Mouse (Mus musculus): Measurements from ENCODE around the gene Sycn.

Sycn gene

DNA sequence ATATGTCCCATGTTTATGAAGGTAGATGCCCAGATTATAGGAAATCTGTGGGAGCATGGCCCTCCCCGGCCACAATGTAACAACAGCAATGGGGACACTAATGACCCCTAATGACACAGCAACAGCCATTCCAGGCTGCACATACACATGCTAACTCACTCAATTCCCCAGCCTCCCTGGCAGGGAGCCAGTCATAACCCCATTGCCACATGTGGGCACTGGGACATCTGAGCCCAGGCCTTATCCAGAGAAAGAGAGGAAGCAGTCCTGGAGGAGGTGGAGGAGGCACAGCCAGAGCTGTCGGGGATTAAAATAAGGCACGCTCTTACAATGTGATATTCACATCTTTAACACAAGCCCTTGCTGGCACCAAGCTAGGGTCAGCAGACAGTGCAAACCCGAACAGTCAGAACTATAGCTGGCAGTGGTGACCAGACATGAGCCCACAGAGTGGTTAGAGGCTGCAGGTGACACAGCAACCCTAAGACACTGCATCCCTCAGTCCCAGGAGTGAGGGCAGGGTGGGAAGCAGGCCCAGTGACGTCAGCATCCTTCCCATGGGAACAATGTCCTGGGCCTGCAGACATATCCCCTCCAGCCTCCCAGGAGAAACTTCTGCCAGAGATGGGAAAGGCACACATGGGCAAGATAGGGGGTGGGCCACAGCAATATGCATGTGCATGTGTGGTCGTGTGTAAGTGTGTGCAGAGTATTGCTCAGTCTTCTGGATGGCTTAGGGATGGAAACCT lies 46.2 kb downstream of the Sycn start:
- no peak for DNase-seq (ENCODE audit: low read depth)

- no peak for DNase-seq (ENCODE audit: low read depth)
These were observed 47.0 kb downstream of the Sycn start for GRCm38 (mm10) chr7:28587644-28588043.
